Mouse (Mus musculus): ENCODE measurements around the gene Epha6.
A peak's percentile ranks its signal among the peaks of the same experiment; 100 is the strongest.

GRCm38 (mm10) chr16:60264719-60265508 lies 340.4 kb downstream of the Epha6 start:
- TF ChIP-seq CTCF (IDR thresholded peaks at IDR 0.05; ENCODE audit: low read depth) (no peak), EP300 (IDR thresholded peaks at IDR 0.05; ENCODE audit: low read depth) (peak; percentile 81)

Data from liver, embryonic 14.5 days (tissue).